Mouse (Mus musculus): ENCODE data around the gene Lrrc34. TPM values are rescaled to one million over a fixed set of nuclear protein-coding genes. Genes with fewer than 3 reads are reported as not detected.
A peak's percentile ranks its signal among the peaks of the same experiment; 100 is the strongest.

Lrrc34 gene
- not detected in 2 replicates for polyA plus RNA-seq (2011; ENCODE audit: insufficient read length, low read depth, missing spikeins)

DNA sequence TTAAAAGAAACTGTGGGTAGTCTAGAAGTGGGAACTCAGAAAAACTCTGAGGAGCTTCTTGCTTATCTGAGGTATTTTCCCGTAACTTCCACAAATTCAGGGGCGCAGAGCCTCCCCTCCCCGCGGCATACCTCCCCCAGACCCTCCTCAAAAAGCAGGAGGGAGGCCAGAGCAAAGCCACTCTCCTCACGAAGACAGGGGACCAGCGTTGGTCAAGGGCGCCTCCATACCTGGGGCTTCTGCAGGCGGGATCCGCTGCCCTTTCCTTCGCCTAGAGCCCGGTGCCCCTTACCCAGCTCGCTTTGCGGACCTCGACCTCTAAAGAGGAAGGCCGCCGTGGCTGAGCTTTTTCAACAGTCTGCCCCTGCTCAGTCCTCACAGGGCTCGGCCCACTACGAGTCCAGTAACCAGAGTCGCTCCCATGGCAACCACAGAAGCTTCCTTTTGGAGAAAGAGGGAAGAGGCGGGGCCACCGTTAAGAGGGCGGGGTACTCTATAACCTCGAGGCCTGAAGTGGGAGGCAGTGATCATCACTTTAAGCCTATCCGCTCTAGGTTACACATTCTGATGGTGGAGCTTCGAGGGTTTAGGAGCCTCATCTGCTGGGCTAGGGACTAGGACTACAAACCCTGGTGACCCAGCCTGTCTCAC lies at the start of gene Lrrc34:
Lrrc34 (minus strand) TSS at position 430 of the 651 bp plus-strand sequence.
- Histone ChIP-seq H3K4me1 (ENCODE audit: control insufficient read depth, insufficient read depth, low read length) (no peaks in the 10 kb centered on the region), H3K27ac (ENCODE audit: insufficient read depth, low read length) (no peak within 1 kb of the TSS), H3K4me3 (ENCODE audit: insufficient read depth, low read length) (no peak within 1 kb of the TSS)
- TF ChIP-seq POLR2A (IDR thresholded peaks at IDR 0.05; ENCODE audit: low read depth, low read length) (no peak), CTCF (IDR thresholded peaks at IDR 0.05; ENCODE audit: borderline replicate concordance, insufficient read depth, low read length) (no peak)

DNA sequence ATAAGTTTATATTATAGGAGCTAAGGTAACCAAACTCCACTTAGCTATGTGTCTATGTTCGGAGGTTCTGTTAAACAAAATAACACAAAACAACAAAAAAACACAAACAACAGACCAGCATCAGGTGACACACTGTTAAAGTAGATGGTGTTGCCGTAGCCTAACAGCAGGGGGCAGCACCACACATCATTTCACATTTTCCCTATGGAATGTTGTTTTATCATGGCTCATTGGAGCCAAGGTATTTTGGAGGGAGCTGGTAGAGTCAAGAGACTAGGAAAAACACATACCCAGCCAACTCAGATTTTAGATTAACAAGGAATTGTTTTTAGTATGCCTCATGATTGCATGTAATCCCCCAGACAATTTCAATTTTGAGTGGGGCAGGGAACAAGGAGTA lies 48.7 kb upstream of the Lrrc34 start:
- TF ChIP-seq CTCF (IDR thresholded peaks at IDR 0.05; ENCODE audit: borderline replicate concordance, insufficient read depth, low read length) (peak; percentile 77; the same call in 1 of the 2 replicates), POLR2A (IDR thresholded peaks at IDR 0.05; ENCODE audit: low read depth, low read length) (no peak)
- Histone ChIP-seq H3K27ac (ENCODE audit: insufficient read depth, low read length) (no peak overlapping the region), H3K4me1 (ENCODE audit: control insufficient read depth, insufficient read depth, low read length) (no peaks in the 10 kb centered on the region), H3K4me3 (ENCODE audit: insufficient read depth, low read length) (no peak overlapping the region)

DNA sequence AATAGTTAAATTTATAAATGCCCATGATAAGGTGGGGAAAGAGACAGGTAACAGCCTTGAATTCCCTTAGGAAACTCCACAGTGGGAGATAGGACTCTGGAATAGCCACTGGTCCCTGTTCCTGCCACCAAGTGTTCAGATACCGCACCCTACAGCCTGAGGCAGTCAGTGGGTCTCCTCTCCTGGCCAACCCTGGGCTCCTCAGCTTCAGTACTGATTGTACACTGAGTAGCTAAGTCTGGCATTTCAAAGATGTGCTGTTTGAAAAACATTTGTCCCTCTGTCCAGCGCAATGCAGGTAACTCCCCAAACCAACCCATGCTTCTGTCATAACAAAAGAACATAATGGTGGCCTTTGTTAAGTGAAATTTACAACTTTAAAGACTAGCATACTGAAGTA lies 48.0 kb upstream of the Lrrc34 start:
- no peak overlapping the region for H3K27ac ChIP-seq (ENCODE audit: insufficient read depth, low read length)
- no peaks in the 10 kb centered on the region for H3K4me1 ChIP-seq (ENCODE audit: control insufficient read depth, insufficient read depth, low read length)
- no peak overlapping the region for H3K4me3 ChIP-seq (ENCODE audit: insufficient read depth, low read length)
- no peak for TF ChIP-seq CTCF (IDR thresholded peaks at IDR 0.05; ENCODE audit: borderline replicate concordance, insufficient read depth, low read length)
- TF ChIP-seq POLR2A (IDR thresholded peaks at IDR 0.05; ENCODE audit: low read depth, low read length) = no peak

DNA sequence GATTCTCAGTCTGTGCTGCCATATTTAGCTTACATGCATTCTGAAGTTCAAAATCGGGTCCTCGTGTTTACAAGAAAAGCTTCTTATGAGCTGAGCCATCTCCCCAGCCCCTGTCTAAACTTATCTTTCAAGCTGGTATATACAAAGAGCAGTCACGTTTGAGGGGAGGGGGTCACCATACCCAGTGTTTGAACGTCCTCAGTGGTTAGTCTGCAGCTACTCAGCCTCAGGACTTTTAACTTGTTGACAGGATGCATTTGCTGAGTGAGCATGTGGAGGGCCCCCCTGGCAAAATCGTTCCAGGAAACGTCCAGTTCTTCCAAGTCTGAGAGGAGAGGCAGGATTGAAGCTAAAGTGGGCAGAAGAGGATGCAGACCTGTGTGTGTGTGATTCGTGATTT lies 43.3 kb upstream of the Lrrc34 start:
- H3K27ac ChIP-seq (ENCODE audit: insufficient read depth, low read length) = no peak overlapping the region
- no peaks in the 10 kb centered on the region for H3K4me1 ChIP-seq (ENCODE audit: control insufficient read depth, insufficient read depth, low read length)
- no peak overlapping the region for H3K4me3 ChIP-seq (ENCODE audit: insufficient read depth, low read length)
- TF ChIP-seq CTCF (IDR thresholded peaks at IDR 0.05; ENCODE audit: borderline replicate concordance, insufficient read depth, low read length) = no peak
- no peak for TF ChIP-seq POLR2A (IDR thresholded peaks at IDR 0.05; ENCODE audit: low read depth, low read length)

DNA sequence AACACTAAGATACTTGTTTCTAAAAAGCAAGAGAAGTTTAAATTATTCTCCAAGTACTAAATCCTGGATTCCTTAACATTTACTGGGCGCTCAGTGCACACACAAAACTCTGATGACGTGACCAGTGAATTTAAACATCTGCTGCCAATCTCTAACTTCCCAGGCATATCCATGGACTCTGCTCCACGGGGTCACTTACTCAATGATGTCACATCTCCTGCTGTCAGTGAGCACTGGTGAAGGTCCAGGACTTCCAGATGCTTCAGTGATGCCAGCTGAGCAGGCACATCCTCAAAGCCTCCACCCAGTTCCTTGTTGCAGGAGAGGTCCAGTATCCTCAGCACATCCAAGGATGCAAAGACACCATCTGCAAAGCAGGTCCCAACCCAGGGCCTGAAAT lies 39.5 kb upstream of the Lrrc34 start:
- no peak overlapping the region for H3K4me3 ChIP-seq (ENCODE audit: insufficient read depth, low read length)
- H3K4me1 ChIP-seq (ENCODE audit: control insufficient read depth, insufficient read depth, low read length) = no peaks in the 10 kb centered on the region
- TF ChIP-seq CTCF (IDR thresholded peaks at IDR 0.05; ENCODE audit: borderline replicate concordance, insufficient read depth, low read length) = no peak
- H3K27ac ChIP-seq (ENCODE audit: insufficient read depth, low read length) = no peak overlapping the region

DNA sequence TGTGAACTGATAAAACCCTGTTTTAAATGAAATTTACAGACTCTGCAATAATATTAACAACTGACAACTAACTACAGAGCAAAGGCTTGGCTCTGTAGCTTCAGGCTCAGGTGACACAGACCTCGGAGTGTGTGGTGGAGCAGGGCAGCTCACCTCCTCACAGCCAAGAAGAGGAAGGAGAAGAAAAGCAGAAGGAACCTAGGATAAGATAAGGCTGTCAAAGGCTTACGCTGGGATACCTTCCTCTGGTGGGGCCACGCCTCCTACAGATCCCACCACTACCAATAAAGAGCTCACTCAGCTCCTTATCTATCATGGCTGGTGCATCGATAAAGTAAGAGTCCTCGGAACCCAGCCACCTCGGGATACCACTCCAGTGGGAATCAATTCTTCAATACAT lies 35.5 kb upstream of the Lrrc34 start:
- Histone ChIP-seq H3K4me1 (ENCODE audit: control insufficient read depth, insufficient read depth, low read length) (no peaks in the 10 kb centered on the region), H3K27ac (ENCODE audit: insufficient read depth, low read length) (no peak overlapping the region), H3K4me3 (ENCODE audit: insufficient read depth, low read length) (no peak overlapping the region)
- no peak for TF ChIP-seq CTCF (IDR thresholded peaks at IDR 0.05; ENCODE audit: borderline replicate concordance, insufficient read depth, low read length)
- no peak for TF ChIP-seq POLR2A (IDR thresholded peaks at IDR 0.05; ENCODE audit: low read depth, low read length)

DNA sequence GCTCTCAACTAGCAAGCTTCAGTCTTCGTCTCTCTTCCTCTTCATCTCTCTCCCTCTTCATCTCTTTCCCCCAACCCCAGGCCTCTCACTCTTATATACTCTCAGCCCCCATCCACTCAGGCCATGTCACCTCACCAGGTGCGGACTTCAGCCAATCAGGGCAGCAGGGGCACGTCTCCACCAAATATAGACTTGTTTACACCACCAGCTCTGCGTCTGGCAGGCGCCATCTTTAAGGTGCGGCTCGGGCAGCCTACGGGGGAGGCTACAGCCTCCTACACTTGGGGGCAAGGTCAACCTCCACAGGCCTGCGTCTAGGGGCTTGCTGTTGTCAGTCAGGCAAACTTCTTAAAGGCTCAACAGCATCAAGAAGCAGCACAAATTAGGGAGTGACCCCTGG lies 10.8 kb upstream of the Lrrc34 start:
- Histone ChIP-seq H3K4me3 (ENCODE audit: insufficient read depth, low read length) (no peak overlapping the region), H3K4me1 (ENCODE audit: control insufficient read depth, insufficient read depth, low read length) (no peaks in the 10 kb centered on the region), H3K27ac (ENCODE audit: insufficient read depth, low read length) (no peak overlapping the region)
- TF ChIP-seq POLR2A (IDR thresholded peaks at IDR 0.05; ENCODE audit: low read depth, low read length) (no peak), CTCF (IDR thresholded peaks at IDR 0.05; ENCODE audit: borderline replicate concordance, insufficient read depth, low read length) (no peak)

DNA sequence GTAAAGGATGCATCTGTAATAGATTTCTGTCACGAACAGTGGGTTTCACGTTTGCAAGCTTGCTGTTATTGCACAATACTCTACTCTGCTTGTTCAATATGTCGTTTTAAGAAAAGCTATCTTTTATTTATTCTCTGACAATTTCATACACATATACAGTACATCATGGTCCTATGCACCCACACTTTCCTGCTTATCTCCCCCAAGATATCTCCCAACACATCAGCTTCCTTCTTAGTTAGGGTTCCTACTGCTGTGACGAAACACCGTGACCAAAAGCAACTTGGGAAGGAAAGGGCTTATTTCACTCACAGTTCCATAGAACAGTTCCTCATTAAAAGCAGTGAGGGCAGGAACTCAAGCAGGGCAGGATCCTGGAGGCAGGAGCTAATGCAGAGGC lies 8.3 kb upstream of the Lrrc34 start:
- TF ChIP-seq POLR2A (IDR thresholded peaks at IDR 0.05; ENCODE audit: low read depth, low read length) = no peak
- TF ChIP-seq CTCF (IDR thresholded peaks at IDR 0.05; ENCODE audit: borderline replicate concordance, insufficient read depth, low read length) = no peak
- H3K4me3 ChIP-seq (ENCODE audit: insufficient read depth, low read length) = no peak overlapping the region
- no peaks in the 10 kb centered on the region for H3K4me1 ChIP-seq (ENCODE audit: control insufficient read depth, insufficient read depth, low read length)
- no peak overlapping the region for H3K27ac ChIP-seq (ENCODE audit: insufficient read depth, low read length)

DNA sequence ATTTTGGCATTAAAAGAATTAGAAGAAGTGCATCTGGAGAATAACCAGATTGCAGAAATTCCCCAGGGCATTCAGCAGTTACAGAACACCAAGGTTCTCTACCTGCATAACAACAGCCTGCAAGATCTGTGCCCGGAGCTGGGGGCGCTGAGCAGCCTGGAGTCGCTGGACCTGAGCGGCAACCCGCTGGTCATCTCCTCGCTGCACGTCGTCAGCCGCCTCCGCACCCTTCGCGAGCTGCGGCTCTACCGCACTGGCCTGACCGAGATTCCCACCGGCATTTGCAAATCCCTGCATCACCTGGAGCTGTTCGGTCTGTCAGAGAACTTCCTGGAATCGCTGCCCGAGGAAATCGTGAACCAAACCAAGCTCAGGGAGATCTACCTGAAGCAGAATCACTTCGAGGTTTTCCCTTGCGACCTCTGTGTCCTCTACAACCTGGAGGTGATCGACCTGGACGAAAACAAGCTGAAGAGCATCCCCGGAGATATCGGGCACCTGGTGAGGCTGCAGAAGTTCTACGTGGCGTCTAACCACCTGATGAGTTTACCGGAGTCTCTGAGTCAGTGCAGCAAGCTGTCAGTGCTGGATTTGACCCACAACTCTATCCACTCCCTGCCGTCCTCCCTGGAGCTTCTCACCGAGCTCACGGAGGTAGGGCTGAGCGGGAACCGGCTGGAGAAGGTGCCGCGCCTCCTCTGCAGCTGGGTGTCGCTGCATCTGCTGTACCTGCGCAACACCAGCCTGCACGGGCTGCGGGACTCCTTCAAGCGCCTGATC lies 2.6 kb upstream of the Lrrc34 start:
- TF ChIP-seq POLR2A (IDR thresholded peaks at IDR 0.05; ENCODE audit: low read depth, low read length) (no peak), CTCF (IDR thresholded peaks at IDR 0.05; ENCODE audit: borderline replicate concordance, insufficient read depth, low read length) (no peak)

DNA sequence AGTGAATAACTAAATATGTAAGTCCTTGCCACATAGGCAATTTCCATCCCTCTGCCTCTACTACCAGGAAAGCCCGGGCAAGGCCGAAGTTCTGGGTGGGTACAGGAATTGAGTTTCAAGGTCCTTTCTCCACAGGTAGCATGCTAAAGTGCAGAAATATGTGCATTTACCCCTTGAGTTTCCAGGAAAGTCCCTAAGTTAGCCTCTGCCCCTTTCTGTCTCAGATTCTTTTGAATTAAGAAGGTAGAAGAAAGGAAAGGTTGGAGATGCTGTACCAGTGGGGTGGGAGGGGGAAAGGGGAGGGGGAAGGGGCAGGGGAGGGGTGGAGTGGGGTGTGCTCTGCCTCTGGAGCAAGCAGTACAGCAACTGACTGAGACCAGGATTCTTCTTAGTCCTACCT lies 797 bp upstream of the Lrrc34 start:
- Histone ChIP-seq H3K4me1 (ENCODE audit: control insufficient read depth, insufficient read depth, low read length) (no peaks in the 10 kb centered on the region), H3K4me3 (ENCODE audit: insufficient read depth, low read length) (no peak overlapping the region), H3K27ac (ENCODE audit: insufficient read depth, low read length) (no peak overlapping the region)
- TF ChIP-seq CTCF (IDR thresholded peaks at IDR 0.05; ENCODE audit: borderline replicate concordance, insufficient read depth, low read length) = no peak
- TF ChIP-seq POLR2A (IDR thresholded peaks at IDR 0.05; ENCODE audit: low read depth, low read length) = no peak

More for the DNA sequence above, 2.6 kb upstream of the Lrrc34 start:
- Histone ChIP-seq H3K27ac (ENCODE audit: insufficient read depth, low read length) (no peak overlapping the region), H3K4me1 (ENCODE audit: control insufficient read depth, insufficient read depth, low read length) (no peaks in the 10 kb centered on the region), H3K4me3 (ENCODE audit: insufficient read depth, low read length) (peak overlapping the region; percentile 10; the same call in 1 of the 2 replicates)

Data from embryonic fibroblast, embryonic 13.5 days (primary cell).